Mouse (Mus musculus): ENCODE measurements at regions not wholly inside any gene's neighbourhood (a gene's known extent, or its start where the extent isn't known, plus 50 kb on each side); places are given as distances from the start of the nearest gene placed in this dataset.

DNA sequence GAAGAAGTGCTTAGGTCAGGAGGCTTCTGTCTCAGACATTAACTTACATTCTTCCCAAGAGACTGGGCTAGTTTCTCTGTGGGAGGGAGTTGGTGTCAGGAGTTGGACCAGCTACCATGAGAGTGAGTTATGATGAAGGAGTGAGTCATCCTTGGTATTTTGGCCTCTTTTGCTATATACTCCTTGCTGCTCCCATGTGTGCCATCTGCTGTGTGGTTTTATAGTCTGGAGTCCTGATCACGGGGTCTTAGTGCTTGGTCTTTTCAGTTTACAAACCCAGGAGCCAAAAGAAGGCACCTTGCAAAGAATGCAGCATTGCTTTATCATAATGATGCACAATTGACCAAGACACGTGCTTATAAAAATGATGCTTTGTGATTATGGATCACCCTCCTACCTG, 56.6 kb downstream of the Zfp503 start:
- H3K4me2 ChIP-seq (ENCODE audit: low read depth), result no peak overlapping the region
- no peaks in the 10 kb centered on the region for H3K9me3 ChIP-seq (ENCODE audit: low read length)
- H3K27ac ChIP-seq (ENCODE audit: low read depth, low read length), result no peak overlapping the region
- DNase-seq, result no peak
- no peaks in the 10 kb centered on the region for H3K4me1 ChIP-seq (ENCODE audit: insufficient read depth)
- H3K9ac ChIP-seq, result no peak overlapping the region
- ATAC-seq, result no peak
- TF ChIP-seq CTCF (IDR thresholded peaks at IDR 0.05; ENCODE audit: low read depth), result no peak
- no peaks in the 10 kb centered on the region for H3K27me3 ChIP-seq (ENCODE audit: insufficient read depth, low read length)
- 80% methylated on average over 2 of the region's 2 CpGs for WGBS
- no peaks in the 10 kb centered on the region for H3K36me3 ChIP-seq (ENCODE audit: insufficient read depth)
- H3K4me3 ChIP-seq (ENCODE audit: low read depth, low read length), result no peak overlapping the region

DNA sequence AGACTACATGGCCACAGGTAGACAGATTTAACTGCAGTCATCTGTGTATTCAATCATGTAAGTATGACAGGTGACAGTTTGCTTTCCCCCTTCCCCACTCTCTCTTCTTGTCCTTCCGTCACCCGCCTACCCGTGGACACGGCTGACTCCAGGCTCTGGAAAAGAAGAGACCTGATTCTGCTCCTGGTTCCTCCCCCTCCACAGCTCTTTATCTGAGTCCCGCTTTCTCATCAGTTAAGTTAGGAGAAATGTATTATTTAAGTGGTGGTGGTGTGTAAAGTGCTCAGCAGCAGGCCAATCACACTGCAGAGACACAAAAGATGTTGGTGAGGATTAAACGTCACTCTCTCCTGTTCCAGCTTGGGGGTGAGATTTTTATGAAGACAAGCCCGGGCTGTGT, 57.5 kb downstream of the Zfp503 start:
- no peak overlapping the region for H3K4me3 ChIP-seq (ENCODE audit: low read depth, low read length)
- H3K9me3 ChIP-seq (ENCODE audit: low read length), result no peaks in the 10 kb centered on the region
- 61% methylated on average over 7 of the region's 7 CpGs for WGBS
- no peak for TF ChIP-seq CTCF (IDR thresholded peaks at IDR 0.05; ENCODE audit: low read depth)
- H3K4me2 ChIP-seq (ENCODE audit: low read depth), result no peak overlapping the region
- H3K36me3 ChIP-seq (ENCODE audit: insufficient read depth), result no peaks in the 10 kb centered on the region
- H3K9ac ChIP-seq, result no peak overlapping the region
- DNase-seq (no peak), ATAC-seq (no peak)
- H3K4me1 ChIP-seq (ENCODE audit: insufficient read depth), result no peaks in the 10 kb centered on the region
- no peak overlapping the region for H3K27ac ChIP-seq (ENCODE audit: low read depth, low read length)
- H3K27me3 ChIP-seq (ENCODE audit: insufficient read depth, low read length), result no peaks in the 10 kb centered on the region

DNA sequence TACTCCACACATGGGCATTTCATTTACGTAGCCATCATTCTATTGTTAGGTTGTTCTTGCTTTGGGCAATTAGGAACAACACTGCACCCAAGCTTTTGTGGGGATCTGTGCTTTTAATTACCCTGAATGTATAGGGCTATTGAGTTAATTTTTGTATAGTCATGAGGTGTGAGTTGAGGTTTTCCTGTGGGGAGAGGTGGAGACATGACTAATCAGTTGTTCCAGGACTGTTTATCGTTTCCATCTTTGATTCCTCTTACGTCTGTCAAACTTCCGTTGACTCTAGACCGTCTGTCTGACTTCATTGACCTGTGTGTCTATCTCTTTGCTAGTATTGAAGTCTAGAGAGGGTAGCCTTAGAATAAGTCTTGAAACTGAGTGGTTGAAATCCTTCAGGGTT, 60.4 kb downstream of the Zfp503 start:
- Histone ChIP-seq H3K9ac (no peak overlapping the region), H3K27ac (ENCODE audit: low read depth, low read length) (no peak overlapping the region), H3K27me3 (ENCODE audit: insufficient read depth, low read length) (no peaks in the 10 kb centered on the region), H3K4me3 (ENCODE audit: low read depth, low read length) (no peak overlapping the region), H3K4me2 (ENCODE audit: low read depth) (no peak overlapping the region), H3K36me3 (ENCODE audit: insufficient read depth) (no peaks in the 10 kb centered on the region), H3K9me3 (ENCODE audit: low read length) (no peaks in the 10 kb centered on the region), H3K4me1 (ENCODE audit: insufficient read depth) (no peaks in the 10 kb centered on the region)
- WGBS, result 74% methylated on average over 5 of the region's 5 CpGs
- DNase-seq, result no peak
- TF ChIP-seq CTCF (IDR thresholded peaks at IDR 0.05; ENCODE audit: low read depth), result no peak
- no peak for ATAC-seq

DNA sequence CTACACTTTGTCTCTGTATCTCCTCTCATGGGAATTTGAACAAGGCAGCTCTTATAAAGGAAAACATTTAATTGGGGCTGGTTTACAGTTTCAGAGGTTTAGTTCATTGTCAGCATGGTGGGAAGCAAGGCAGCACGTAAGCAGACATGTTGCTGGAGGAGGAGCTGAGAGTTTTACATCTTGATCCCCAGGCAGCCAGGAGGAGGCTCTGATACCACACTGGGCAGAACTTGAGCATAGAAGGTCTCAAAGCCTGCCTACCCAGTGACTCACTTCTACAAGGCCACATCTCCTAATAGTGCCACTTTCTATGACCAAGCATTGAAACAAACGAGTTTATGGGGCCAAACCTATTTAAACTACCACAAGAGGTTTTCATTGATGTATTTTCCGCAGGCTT, 67.9 kb upstream of the Comtd1 start:
- DNase-seq, result no peak
- H3K27ac ChIP-seq (ENCODE audit: low read depth, low read length), result no peak overlapping the region
- no peak overlapping the region for H3K4me3 ChIP-seq (ENCODE audit: low read depth, low read length)
- H3K9me3 ChIP-seq (ENCODE audit: low read length), result no peaks in the 10 kb centered on the region
- no peak for TF ChIP-seq CTCF (IDR thresholded peaks at IDR 0.05; ENCODE audit: low read depth)
- H3K27me3 ChIP-seq (ENCODE audit: insufficient read depth, low read length), result no peaks in the 10 kb centered on the region
- H3K4me2 ChIP-seq (ENCODE audit: low read depth), result no peak overlapping the region
- WGBS, result 81% methylated on average over 3 of the region's 3 CpGs
- no peak for ATAC-seq
- no peaks in the 10 kb centered on the region for H3K36me3 ChIP-seq (ENCODE audit: insufficient read depth)
- no peaks in the 10 kb centered on the region for H3K4me1 ChIP-seq (ENCODE audit: insufficient read depth)
- no peak overlapping the region for H3K9ac ChIP-seq

DNA sequence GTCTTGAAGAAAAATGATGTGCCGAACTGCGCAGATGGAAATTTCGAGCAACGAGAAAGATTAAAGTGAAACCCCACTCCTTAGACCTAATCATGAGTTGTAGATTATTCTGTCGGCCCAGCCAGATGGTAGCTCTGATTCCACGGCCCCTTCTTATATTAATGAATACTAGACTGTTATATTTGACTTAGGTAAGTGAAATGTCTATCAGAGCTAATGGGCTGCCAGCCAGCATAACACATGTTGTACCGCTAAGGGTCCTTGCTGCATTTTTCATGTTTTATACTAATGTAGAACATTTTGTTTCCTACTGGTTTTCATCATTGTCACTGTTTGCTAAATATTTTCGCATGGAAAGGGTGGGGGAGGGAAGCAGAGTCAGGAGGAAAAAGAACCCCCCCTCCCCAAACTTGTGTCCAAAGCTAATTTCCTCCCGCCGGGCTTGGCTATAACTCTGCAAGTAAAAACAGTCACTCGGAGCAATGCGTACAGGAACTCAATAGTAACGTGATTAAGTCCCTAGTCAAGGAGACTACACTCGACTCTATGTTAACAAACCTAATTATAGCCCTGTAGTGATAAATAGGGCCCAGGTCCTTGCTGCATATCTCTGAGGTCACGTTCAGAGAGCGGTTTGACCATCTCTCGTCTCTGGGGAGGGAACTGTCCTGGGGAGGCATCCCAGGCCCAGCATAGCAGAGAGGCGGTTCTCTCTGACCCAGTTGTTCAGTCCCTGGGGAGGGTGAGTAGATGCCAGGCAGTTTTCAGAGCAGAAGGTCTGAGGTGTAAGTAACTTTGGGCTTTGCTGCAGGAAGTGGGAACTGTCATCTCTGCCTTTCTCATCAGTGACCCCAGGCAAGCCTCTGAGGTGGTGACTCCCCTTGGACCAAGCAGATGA, 56.0 kb upstream of the Comtd1 start:
- no peak overlapping the region for H3K9ac ChIP-seq
- TF ChIP-seq CTCF (IDR thresholded peaks at IDR 0.05; ENCODE audit: low read depth), result no peak
- no peaks in the 10 kb centered on the region for H3K27me3 ChIP-seq (ENCODE audit: insufficient read depth, low read length)
- ATAC-seq, result peak; percentile 60
- no peak overlapping the region for H3K4me3 ChIP-seq (ENCODE audit: low read depth, low read length)
- H3K4me1 ChIP-seq (ENCODE audit: insufficient read depth), result peaks cover 12% of the 10 kb centered on the region; the same call in 1 of the 2 replicates
- H3K36me3 ChIP-seq (ENCODE audit: insufficient read depth), result no peaks in the 10 kb centered on the region
- 49% methylated on average over 18 of the region's 18 CpGs for WGBS
- H3K27ac ChIP-seq (ENCODE audit: low read depth, low read length), result no peak overlapping the region
- DNase-seq, result peak; percentile 64
- H3K9me3 ChIP-seq (ENCODE audit: low read length), result no peaks in the 10 kb centered on the region; the same call in 1 of the 2 replicates
- H3K4me2 ChIP-seq (ENCODE audit: low read depth), result peak overlapping the region; percentile 14; the same call in 1 of the 2 replicates

DNA sequence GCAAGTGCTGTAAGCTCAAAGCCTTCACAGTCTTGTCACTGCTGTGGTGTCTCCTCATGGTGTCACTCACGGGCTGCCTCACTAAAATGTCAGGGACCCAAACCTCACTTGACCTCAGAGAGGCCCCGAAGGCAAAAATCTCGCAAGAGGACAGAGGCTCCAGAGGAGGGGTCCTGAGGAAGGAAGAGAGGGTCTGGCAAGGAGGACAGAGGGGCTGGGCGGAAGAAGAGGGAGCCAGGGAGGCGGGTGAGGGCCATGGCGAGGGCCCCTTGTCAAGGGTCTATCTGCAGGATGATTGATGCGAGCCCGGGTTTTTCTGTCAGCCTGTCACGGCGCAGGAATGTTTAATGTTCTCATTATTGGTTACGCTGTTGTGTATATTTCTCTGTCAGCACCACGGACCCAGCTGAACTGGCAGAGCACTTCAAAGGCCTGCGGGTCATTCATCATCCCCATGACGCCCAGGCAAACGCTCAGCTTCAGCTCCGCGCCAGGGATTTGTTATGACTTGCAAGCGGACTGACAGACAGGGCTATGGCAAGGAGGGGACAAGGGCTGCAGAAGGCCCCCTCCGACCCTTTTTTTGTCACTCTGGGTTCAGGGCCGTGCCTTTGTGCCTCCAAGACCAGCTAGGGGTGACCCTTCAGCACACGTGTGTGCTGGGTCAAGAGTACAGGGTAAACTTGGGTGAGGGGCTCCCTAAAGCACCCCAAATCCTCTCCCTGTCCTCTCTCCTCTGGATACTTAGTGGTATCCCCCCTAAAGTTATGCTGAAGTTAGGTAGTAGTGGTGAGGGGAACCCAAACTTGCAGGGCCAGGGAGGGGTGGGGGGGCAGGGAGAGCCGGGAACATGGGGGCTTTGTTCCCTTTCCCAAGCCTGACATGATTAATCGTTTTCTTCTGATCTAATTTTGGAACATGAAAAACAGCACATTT, 55.1 kb upstream of the Comtd1 start:
- Histone ChIP-seq H3K4me2 (ENCODE audit: low read depth) (peak overlapping the region; percentile 14; the same call in 1 of the 2 replicates), H3K27me3 (ENCODE audit: insufficient read depth, low read length) (no peaks in the 10 kb centered on the region), H3K4me1 (ENCODE audit: insufficient read depth) (peaks cover 12% of the 10 kb centered on the region; the same call in 1 of the 2 replicates), H3K27ac (ENCODE audit: low read depth, low read length) (0 out of 2 replicates have a peak overlapping the region, but pooled peaks have one; percentile 16), H3K36me3 (ENCODE audit: insufficient read depth) (no peaks in the 10 kb centered on the region), H3K4me3 (ENCODE audit: low read depth, low read length) (no peak overlapping the region), H3K9ac (no peak overlapping the region), H3K9me3 (ENCODE audit: low read length) (no peaks in the 10 kb centered on the region; the same call in 1 of the 2 replicates)
- DNase-seq (peak; percentile 35), ATAC-seq (peak; percentile 56)
- 0 out of 2 replicates have a peak, but pooled peaks have one; percentile 20 for TF ChIP-seq CTCF (IDR thresholded peaks at IDR 0.05; ENCODE audit: low read depth)
- 36% methylated on average over 23 of the region's 23 CpGs for WGBS
